Mouse (Mus musculus): ENCODE results near the gene Gsta3. TPM values are rescaled to one million over a fixed set of nuclear protein-coding genes. Genes with fewer than 3 reads are reported as not detected.
A peak's percentile ranks its signal among the peaks of the same experiment; 100 is the strongest.
"Not testable (repeated sequence)": the region's sequence is repeated elsewhere in the genome, so short reads cannot be mapped to it uniquely, and the experiment has no call there.

Gene Gsta3
- total RNA-seq, 4 experiments from 2014 or later: 8.0 to 17.7 (median 12.2) TPM

GRCm38 (mm10) chr1:21253303-21253650 is 12.9 kb downstream of the Gsta3 start:
- no peak for DNase-seq (ENCODE audit: low spot score)

GRCm38 (mm10) chr1:21253856-21254255 is 13.5 kb downstream of the Gsta3 start:
- DNase-seq (ENCODE audit: low spot score): no peak

GRCm38 (mm10) chr1:21255625-21256345 is 15.4 kb downstream of the Gsta3 start:
- DNase-seq (ENCODE audit: low spot score): no peak

GRCm38 (mm10) chr1:21256391-21256790 is 16.0 kb downstream of the Gsta3 start:
- DNase-seq (ENCODE audit: low spot score): no peak

GRCm38 (mm10) chr1:21256871-21257270 is 16.5 kb downstream of the Gsta3 start:
- no peak for DNase-seq (ENCODE audit: low spot score)

- not testable (repeated sequence) for DNase-seq (ENCODE audit: low spot score)
Observed at GRCm38 (mm10) chr1:21259981-21260380, 19.6 kb downstream of the Gsta3 start.

GRCm38 (mm10) chr1:21262401-21262800 is 22.0 kb downstream of the Gsta3 start:
- DNase-seq (ENCODE audit: low spot score): no peak

- DNase-seq (ENCODE audit: low spot score): no peak
Observed at GRCm38 (mm10) chr1:21263986-21264385, 23.6 kb downstream of the Gsta3 start.

GRCm38 (mm10) chr1:21264747-21265146 is 24.4 kb downstream of the Gsta3 start:
- DNase-seq (ENCODE audit: low spot score): no peak

- no peak for DNase-seq (ENCODE audit: low spot score)
Observed at GRCm38 (mm10) chr1:21266766-21267165, 26.4 kb downstream of the Gsta3 start.

GRCm38 (mm10) chr1:21267466-21267865 is 27.1 kb downstream of the Gsta3 start:
- not testable (repeated sequence) for DNase-seq (ENCODE audit: low spot score)

GRCm38 (mm10) chr1:21271343-21272055 is 31.1 kb downstream of the Gsta3 start:
- DNase-seq (ENCODE audit: low spot score): peak; percentile 66

GRCm38 (mm10) chr1:21272056-21272431 is 31.7 kb downstream of the Gsta3 start:
- peak; percentile 6 for DNase-seq (ENCODE audit: low spot score)

GRCm38 (mm10) chr1:21273091-21273490 is 32.7 kb downstream of the Gsta3 start:
- no peak for DNase-seq (ENCODE audit: low spot score)

GRCm38 (mm10) chr1:21274437-21275040 is 34.1 kb downstream of the Gsta3 start:
- no peak for DNase-seq (ENCODE audit: low spot score)

- DNase-seq (ENCODE audit: low spot score): not testable (repeated sequence)
Observed at GRCm38 (mm10) chr1:21275366-21275765, 35.0 kb downstream of the Gsta3 start.

GRCm38 (mm10) chr1:21276158-21276557 is 35.8 kb downstream of the Gsta3 start:
- DNase-seq (ENCODE audit: low spot score): not testable (repeated sequence)

GRCm38 (mm10) chr1:21280306-21280705 is 39.9 kb downstream of the Gsta3 start:
- DNase-seq (ENCODE audit: low spot score): no peak

GRCm38 (mm10) chr1:21284644-21285043 is 44.3 kb downstream of the Gsta3 start:
- not testable (repeated sequence) for DNase-seq (ENCODE audit: low spot score)

GRCm38 (mm10) chr1:21291394-21291793 is 51.0 kb downstream of the Gsta3 start:
- no peak for DNase-seq (ENCODE audit: low spot score)

GRCm38 (mm10) chr1:21292590-21292989 is 52.2 kb downstream of the Gsta3 start:
- DNase-seq (ENCODE audit: low spot score): no peak

- peak; percentile 16 for DNase-seq (ENCODE audit: low spot score)
Observed at GRCm38 (mm10) chr1:21296169-21296568, 55.8 kb downstream of the Gsta3 start.

- DNase-seq (ENCODE audit: low spot score): peak; percentile 10
Observed at GRCm38 (mm10) chr1:21298114-21298513, 57.7 kb downstream of the Gsta3 start.
